Mouse (Mus musculus) midbrain, embryonic 14.5 days (tissue): ENCODE measurements at regions not wholly inside any gene's neighbourhood (a gene's known extent, or its start where the extent isn't known, plus 50 kb on each side); places are given as distances from the start of the nearest gene placed in this dataset.

ENCODE experiments used
- ATAC-seq: fragments of 200-750 bp; cut with Nextera tagmentation; 2 replicates; pipeline ENCODE4 v1.8.0; 2017; ENCODE audit warnings: moderate number of reproducible peaks, moderate library complexity; ENCODE audit not compliant: low FRiP score, low TSS enrichment
- DNase-seq: peaks from one replicate; pipeline ENCODE4 v3.0.0-alpha.2; 2015
- H3K27ac ChIP-seq: fragments of 300-500 bp; sonication (generic); replicated peaks from 2 replicates; pipeline ENCODE4 v1.5.1; 2014; ENCODE audit warnings: mild to moderate bottlenecking, low read depth, low read length, moderate library complexity
- H3K27me3 ChIP-seq: fragments of 300-500 bp; sonication (generic); 2 replicates; pipeline ENCODE4 v1.6.1; 2014; ENCODE audit warnings: low read length, control low read depth, mixed read lengths; ENCODE audit not compliant: control insufficient read depth, insufficient read depth
- H3K36me3 ChIP-seq: fragments of 300-500 bp; sonication (generic); 2 replicates; pipeline ENCODE4 v1.6.1; 2014; ENCODE audit warnings: low read length, control low read depth; ENCODE audit not compliant: control insufficient read depth, insufficient read depth
- H3K4me1 ChIP-seq: fragments of 300-500 bp; sonication (generic); 2 replicates; pipeline ENCODE4 v1.6.1; 2014; ENCODE audit warnings: mild to moderate bottlenecking, antibody characterized with exemption, low read length, control low read depth; ENCODE audit not compliant: control insufficient read depth, insufficient read depth
- H3K4me2 ChIP-seq: fragments of 300-500 bp; sonication (generic); 2 replicates; pipeline ENCODE4 v1.6.1; 2014; ENCODE audit warnings: mild to moderate bottlenecking, low read length, moderate library complexity
- H3K4me3 ChIP-seq: fragments of 300-500 bp; sonication (generic); replicated peaks from 2 replicates; pipeline ENCODE4 v1.5.1; 2014; ENCODE audit warnings: low read depth, low read length
- H3K9ac ChIP-seq: fragments of 300-500 bp; sonication (generic); replicated peaks from 2 replicates; pipeline ENCODE4 v1.6.1; 2014; ENCODE audit warnings: mild to moderate bottlenecking, low read length, moderate library complexity
- H3K9me3 ChIP-seq: fragments of 300-500 bp; sonication (generic); 2 replicates; pipeline ENCODE4 v1.6.1; 2016; ENCODE audit warnings: low read length, control low read depth, mixed read lengths; ENCODE audit not compliant: control insufficient read depth
- WGBS: fragments of 180-500 bp; shearing (Covaris S2); extraction: QIAGEN DNeasy Blood & Tissue Kit; methylation state at CpG from one replicate; pipeline ENCODE4 v1.1.7; 2014; 5-methylcytosine and 5-hydroxymethylcytosine counted together

DNA sequence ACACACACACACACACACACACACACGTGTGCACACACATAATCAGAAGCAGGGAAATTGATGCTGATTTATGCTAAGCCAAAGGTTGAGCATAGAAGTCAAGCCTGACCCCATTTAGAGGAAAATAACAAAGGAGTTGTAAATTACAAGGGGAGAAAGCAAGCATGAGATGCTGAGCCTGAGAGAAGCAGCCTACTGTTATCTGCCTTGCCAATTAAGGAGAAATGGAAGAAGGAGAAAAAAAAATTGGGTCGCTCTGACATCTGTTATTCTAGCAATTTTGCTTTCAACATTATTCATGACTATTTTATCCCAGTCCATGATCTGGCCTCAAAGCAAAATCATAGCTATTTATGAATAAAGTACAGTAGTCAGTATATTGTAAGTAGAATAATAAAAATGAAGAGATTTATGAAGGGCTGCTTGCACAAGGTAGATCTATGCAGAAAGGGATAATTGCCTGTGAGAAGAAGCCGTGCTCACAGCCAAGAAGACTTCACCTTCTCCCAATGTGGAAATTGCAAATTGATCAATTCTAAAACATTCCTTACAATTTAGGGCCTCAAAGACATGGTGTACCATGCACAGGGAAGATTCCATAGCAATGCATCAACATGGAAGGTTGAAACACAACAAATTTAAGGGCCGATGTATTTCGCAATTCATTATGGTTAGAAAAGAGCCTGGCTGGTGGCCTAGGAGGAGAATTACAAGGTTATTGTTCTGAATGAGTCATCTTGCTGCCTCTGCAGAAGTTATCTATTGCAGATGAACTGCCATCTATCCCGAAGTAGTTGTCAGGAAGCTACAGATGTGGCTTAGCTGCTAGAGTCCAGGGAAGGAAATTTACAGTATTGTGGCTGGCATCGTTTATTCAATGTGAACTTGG lies 585.7 kb downstream of the Zfp619 start:
- H3K9ac ChIP-seq, result no peak overlapping the region
- no peaks in the 10 kb centered on the region for H3K36me3 ChIP-seq
- ATAC-seq (no peak; the same call in 1 of the 2 replicates), DNase-seq (peak; percentile 8)
- no peaks in the 10 kb centered on the region for H3K9me3 ChIP-seq
- 80% methylated on average over 7 of the region's 7 CpGs for WGBS
- H3K4me2 ChIP-seq, result no peak overlapping the region
- H3K4me1 ChIP-seq, result no peaks in the 10 kb centered on the region
- H3K27ac ChIP-seq, result no peak overlapping the region; the same call in none of the 2 replicates
- H3K4me3 ChIP-seq, result no peak overlapping the region
- H3K27me3 ChIP-seq, result no peaks in the 10 kb centered on the region

- Histone ChIP-seq H3K36me3 (no peaks in the 10 kb centered on the region), H3K9me3 (no peaks in the 10 kb centered on the region), H3K4me3 (no peak overlapping the region), H3K27me3 (no peaks in the 10 kb centered on the region), H3K4me2 (no peak overlapping the region), H3K9ac (no peak overlapping the region), H3K4me1 (no peaks in the 10 kb centered on the region), H3K27ac (no peak overlapping the region)
- 83% methylated on average over 4 of the region's 4 CpGs for WGBS
- ATAC-seq (no peak), DNase-seq (peak; percentile 1)
Measured at GRCm38 (mm10) chr7:40142906-40143305, 625.3 kb downstream of the Zfp619 start.

GRCm38 (mm10) chr7:40144431-40144830 lies 626.9 kb downstream of the Zfp619 start:
- Histone ChIP-seq H3K4me2 (no peak overlapping the region), H3K36me3 (no peaks in the 10 kb centered on the region), H3K9me3 (no peaks in the 10 kb centered on the region), H3K4me3 (no peak overlapping the region), H3K9ac (no peak overlapping the region), H3K4me1 (no peaks in the 10 kb centered on the region), H3K27ac (no peak overlapping the region), H3K27me3 (no peaks in the 10 kb centered on the region)
- 57% methylated on average over 1 of the region's 1 CpGs for WGBS
- ATAC-seq (no peak), DNase-seq (no peak)

GRCm38 (mm10) chr7:40177570-40177969 lies 660.0 kb downstream of the Zfp619 start:
- H3K4me2 ChIP-seq, result no peak overlapping the region
- H3K27ac ChIP-seq, result no peak overlapping the region
- no peak overlapping the region for H3K9ac ChIP-seq
- 92% methylated on average over 2 of the region's 2 CpGs for WGBS
- no peaks in the 10 kb centered on the region for H3K4me1 ChIP-seq
- DNase-seq (no peak), ATAC-seq (no peak)
- no peak overlapping the region for H3K4me3 ChIP-seq
- no peaks in the 10 kb centered on the region for H3K27me3 ChIP-seq
- no peaks in the 10 kb centered on the region for H3K9me3 ChIP-seq
- no peaks in the 10 kb centered on the region for H3K36me3 ChIP-seq

DNA sequence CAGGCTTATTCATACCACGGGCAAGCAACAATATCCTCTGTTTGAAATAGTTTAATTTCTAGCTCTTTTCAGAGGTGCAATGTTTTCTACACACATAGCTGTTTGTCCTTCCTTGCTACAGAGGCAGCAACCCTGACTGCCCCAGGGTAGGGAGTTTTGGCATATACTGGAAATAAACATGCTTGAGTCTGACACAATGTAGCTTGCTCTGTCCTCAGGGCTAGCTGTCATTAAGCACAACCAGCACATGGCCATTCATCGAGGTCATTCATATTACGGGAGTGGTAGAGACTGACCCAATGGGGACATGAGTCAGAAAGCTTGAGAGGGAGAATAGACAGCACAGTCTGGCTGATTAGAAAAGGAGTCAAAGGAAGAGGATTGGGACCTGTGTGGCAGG lies 677.8 kb downstream of the Zfp619 start:
- H3K27ac ChIP-seq, result no peak overlapping the region
- DNase-seq (no peak), ATAC-seq (no peak)
- H3K9me3 ChIP-seq, result no peaks in the 10 kb centered on the region
- no peak overlapping the region for H3K9ac ChIP-seq
- H3K36me3 ChIP-seq, result no peaks in the 10 kb centered on the region
- WGBS, result 88% methylated on average over 3 of the region's 3 CpGs
- H3K4me2 ChIP-seq, result no peak overlapping the region
- no peak overlapping the region for H3K4me3 ChIP-seq
- H3K27me3 ChIP-seq, result no peaks in the 10 kb centered on the region
- H3K4me1 ChIP-seq, result no peaks in the 10 kb centered on the region

DNA sequence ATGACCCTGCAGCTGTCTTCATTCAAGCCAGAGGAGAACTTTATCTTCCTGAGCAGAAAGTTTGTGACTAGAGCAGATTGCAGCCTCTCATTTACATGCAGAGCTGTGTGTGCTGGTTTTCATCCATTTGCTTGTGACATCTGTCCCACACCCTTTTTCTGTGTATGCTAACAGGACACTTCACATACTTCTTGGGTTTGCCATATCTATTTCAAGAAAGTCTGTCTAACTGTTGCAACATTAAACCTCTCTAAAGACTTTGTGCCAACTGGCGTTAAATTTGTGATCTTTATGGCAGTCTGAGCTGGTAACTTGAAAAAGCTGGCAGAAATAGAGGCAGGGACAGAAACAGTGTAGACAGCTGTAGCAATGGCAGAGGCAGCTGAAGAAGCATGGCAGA lies 685.0 kb downstream of the Zfp619 start:
- Histone ChIP-seq H3K27ac (no peak overlapping the region), H3K9ac (no peak overlapping the region), H3K4me2 (no peak overlapping the region), H3K9me3 (no peaks in the 10 kb centered on the region), H3K36me3 (no peaks in the 10 kb centered on the region), H3K4me1 (no peaks in the 10 kb centered on the region), H3K27me3 (no peaks in the 10 kb centered on the region), H3K4me3 (no peak overlapping the region)
- ATAC-seq (no peak), DNase-seq (no peak)
- 88% methylated on average over 1 of the region's 1 CpGs for WGBS

- no peak overlapping the region for H3K4me3 ChIP-seq
- no peaks in the 10 kb centered on the region for H3K4me1 ChIP-seq
- H3K27me3 ChIP-seq, result no peaks in the 10 kb centered on the region
Measured at GRCm38 (mm10) chr7:40211956-40212355, 686.2 kb upstream of the Vstm2b start.

GRCm38 (mm10) chr7:40212576-40212975 lies 685.6 kb upstream of the Vstm2b start:
- Histone ChIP-seq H3K4me2 (no peak overlapping the region), H3K9me3 (no peaks in the 10 kb centered on the region), H3K9ac (no peak overlapping the region), H3K36me3 (no peaks in the 10 kb centered on the region), H3K4me3 (no peak overlapping the region), H3K27me3 (no peaks in the 10 kb centered on the region), H3K4me1 (no peaks in the 10 kb centered on the region), H3K27ac (no peak overlapping the region)
- WGBS, result 81% methylated on average over 2 of the region's 2 CpGs
- no peak for ATAC-seq
- DNase-seq, result no peak

More at GRCm38 (mm10) chr7:40211956-40212355, 686.2 kb upstream of the Vstm2b start:
- Histone ChIP-seq H3K4me2 (no peak overlapping the region), H3K9ac (no peak overlapping the region), H3K27ac (no peak overlapping the region), H3K9me3 (no peaks in the 10 kb centered on the region), H3K36me3 (no peaks in the 10 kb centered on the region)
- DNase-seq, result no peak
- ATAC-seq, result no peak
- WGBS, result 83% methylated on average over 5 of the region's 5 CpGs

- Histone ChIP-seq H3K27me3 (no peaks in the 10 kb centered on the region), H3K4me1 (no peaks in the 10 kb centered on the region), H3K4me3 (no peak overlapping the region), H3K9me3 (no peaks in the 10 kb centered on the region), H3K27ac (no peak overlapping the region), H3K36me3 (no peaks in the 10 kb centered on the region), H3K4me2 (no peak overlapping the region), H3K9ac (no peak overlapping the region)
- WGBS, result 72% methylated on average over 2 of the region's 2 CpGs
- ATAC-seq (no peak), DNase-seq (no peak)
Measured at GRCm38 (mm10) chr7:40213646-40214045, 684.5 kb upstream of the Vstm2b start.
